Mouse (Mus musculus) heart, postnatal 25 days (tissue): ENCODE data around the gene Sgo2a. TPM values are rescaled to one million over a fixed set of nuclear protein-coding genes. Genes with fewer than 3 reads are reported as not detected.
"Not testable (repeated sequence)": the region's sequence is repeated elsewhere in the genome, so short reads cannot be mapped to it uniquely, and the experiment has no call there.

Experiments
- DNase-seq: peaks from one replicate; pipeline ENCODE4 v3.0.0; 2022; ENCODE audit warnings: low spot score
- intact Hi-C: fragments of 180-260 bp; cut with DNase I; formaldehyde crosslinking; loops from one replicate; pipeline ENCODE4 v1.15.1; 2025
- total RNA-seq, 2 experiments: library from RNA; stranded (reverse); gene quantifications; 2 replicates each; pipeline ENCODE4 v1.2.3; 2021

Gene Sgo2a
- total RNA-seq, 2 experiments from 2014 or later = 3.4 to 3.6 TPM

- DNase-seq = peak; percentile 71
- intact Hi-C loops = loop anchor here (2.0 kb wide), 1 partner anchor 601 kb away; no protein-coding TSS in a partner anchor
Measured at GRCm38 (mm10) chr1:58029636-58030117, 33.9 kb downstream of the Sgo2a start, which contains the start of gene Aox1. Gene Aox1 (plus strand): TSS chr1:58029931.

- intact Hi-C loops = loop anchor here (2.0 kb wide), 1 partner anchor 602 kb away; no protein-coding TSS in a partner anchor
Measured at GRCm38 (mm10) chr1:58030156-58030871, 34.5 kb downstream of the Sgo2a start.

GRCm38 (mm10) chr1:58031160-58031769 lies 35.5 kb downstream of the Sgo2a start:
- intact Hi-C loops = loop anchor here (2.0 kb wide), 1 partner anchor 602 kb away; no protein-coding TSS in a partner anchor
- no peak for DNase-seq

More at GRCm38 (mm10) chr1:58030156-58030871, 34.5 kb downstream of the Sgo2a start:
- peak; percentile 81 for DNase-seq

- DNase-seq, intact Hi-C loops: not testable (repeated sequence)
Measured at GRCm38 (mm10) chr1:58037306-58037705, 41.5 kb downstream of the Sgo2a start.

GRCm38 (mm10) chr1:58045076-58045475 lies 49.3 kb downstream of the Sgo2a start:
- no peak for DNase-seq
- intact Hi-C loops = no loop called here

- DNase-seq = no peak
- intact Hi-C loops = no loop called here
Measured at GRCm38 (mm10) chr1:58045546-58045945, 49.8 kb downstream of the Sgo2a start.

GRCm38 (mm10) chr1:58046721-58047290 lies 51.0 kb downstream of the Sgo2a start:
- no peak for DNase-seq
- intact Hi-C loops = no loop called here

GRCm38 (mm10) chr1:58049126-58049525 lies 53.4 kb downstream of the Sgo2a start:
- intact Hi-C loops = no loop called here
- DNase-seq = no peak

- intact Hi-C loops = no loop called here
- DNase-seq = no peak
Measured at GRCm38 (mm10) chr1:58055598-58055997, 59.8 kb downstream of the Sgo2a start.

- intact Hi-C loops = no loop called here
- DNase-seq = no peak
Measured at GRCm38 (mm10) chr1:58056074-58056807, 60.5 kb downstream of the Sgo2a start.

- intact Hi-C loops = no loop called here
- DNase-seq = peak; percentile 15
Measured at GRCm38 (mm10) chr1:58056939-58057338, 61.2 kb downstream of the Sgo2a start.

- no peak for DNase-seq
- intact Hi-C loops = no loop called here
Measured at GRCm38 (mm10) chr1:58058846-58059245, 63.1 kb downstream of the Sgo2a start.

GRCm38 (mm10) chr1:58062131-58062530 lies 66.4 kb downstream of the Sgo2a start:
- no peak for DNase-seq

GRCm38 (mm10) chr1:58065151-58065550 lies 69.4 kb downstream of the Sgo2a start:
- no peak for DNase-seq
- intact Hi-C loops = no loop called here

More at GRCm38 (mm10) chr1:58062131-58062530, 66.4 kb downstream of the Sgo2a start:
- intact Hi-C loops = no loop called here

GRCm38 (mm10) chr1:58065606-58066005 lies 69.8 kb downstream of the Sgo2a start:
- intact Hi-C loops = no loop called here

GRCm38 (mm10) chr1:58069181-58069580 lies 73.4 kb downstream of the Sgo2a start:
- DNase-seq = no peak
- intact Hi-C loops = no loop called here

More at GRCm38 (mm10) chr1:58065606-58066005, 69.8 kb downstream of the Sgo2a start:
- DNase-seq = no peak

- intact Hi-C loops = no loop called here
- DNase-seq = no peak
Measured at GRCm38 (mm10) chr1:58070091-58070490, 74.3 kb downstream of the Sgo2a start.

- intact Hi-C loops = no loop called here
- DNase-seq = no peak
Measured at GRCm38 (mm10) chr1:58071006-58071405, 75.2 kb downstream of the Sgo2a start.

GRCm38 (mm10) chr1:58071509-58071908 lies 75.7 kb downstream of the Sgo2a start:
- DNase-seq = no peak
- intact Hi-C loops = no loop called here

GRCm38 (mm10) chr1:58072416-58072815 lies 76.6 kb downstream of the Sgo2a start:
- intact Hi-C loops = no loop called here
- no peak for DNase-seq
